Mouse (Mus musculus) ES-E14 (cell line): ENCODE measurements around the gene Itga2b. TPM values are rescaled to one million over a fixed set of nuclear protein-coding genes. Genes with fewer than 3 reads are reported as not detected.

Experiments used
- DNase-seq: peaks from one replicate; pipeline ENCODE4 v3.0.0-alpha.2; 2013; ENCODE audit warnings: low read depth, low spot score
- H3K27ac ChIP-seq: 2 replicates; pipeline ENCODE4 v1.5.1; 2012; ENCODE audit warnings: low read depth, mild to moderate bottlenecking, low read length, moderate library complexity, mixed read lengths; ENCODE audit not compliant: poor library complexity, insufficient read depth, severe bottlenecking
- H3K36me3 ChIP-seq: 2 replicates; pipeline ENCODE4 v1.6.1; 2012; ENCODE audit warnings: mild to moderate bottlenecking, low read length, moderate library complexity, mixed read lengths; ENCODE audit not compliant: control insufficient read depth, poor library complexity, insufficient read depth, severe bottlenecking
- H3K4me1 ChIP-seq, 2 experiments: fragments of 150-350 bp in 1 of 2; sonication (generic) in 1 of 2; 2 replicates each; pipeline ENCODE4 v1.6.1; 2012; ENCODE audit warnings: low read length in 2 of 2, mild to moderate bottlenecking in 1 of 2, mixed read lengths in 1 of 2; ENCODE audit not compliant: control insufficient read depth in 2 of 2, insufficient read depth in 2 of 2, poor library complexity in 1 of 2
- H3K4me3 ChIP-seq, 2 experiments: fragments of 150-350 bp in 1 of 2; sonication (generic) in 1 of 2; 2 replicates each; pipeline ENCODE4 v1.5.1; 2012; ENCODE audit warnings: low read length in 2 of 2, low read depth in 1 of 2, mild to moderate bottlenecking in 1 of 2, mixed read lengths in 1 of 2; ENCODE audit not compliant: insufficient read depth in 1 of 2, poor library complexity in 1 of 2, severe bottlenecking in 1 of 2
- H3K9ac ChIP-seq: 2 replicates; pipeline ENCODE4 v1.6.1; 2012; ENCODE audit warnings: low read depth, mild to moderate bottlenecking, low read length, mixed read lengths; ENCODE audit not compliant: poor library complexity, insufficient read depth, severe bottlenecking
- H3K9me3 ChIP-seq: fragments of 150-350 bp; sonication (generic); 2 replicates; pipeline ENCODE4 v1.6.1; 2012; ENCODE audit warnings: low read depth, mild to moderate bottlenecking, low read length; ENCODE audit not compliant: control insufficient read depth, insufficient read depth
- CHD2 ChIP-seq: IDR thresholded peaks from 2 replicates; pipeline ENCODE4 v1.6.1; 2014; ENCODE audit warnings: mild to moderate bottlenecking, low read depth, low read length, inconsistent platforms
- HCFC1 ChIP-seq: IDR thresholded peaks from 2 replicates; pipeline ENCODE4 v1.6.1; 2012; ENCODE audit warnings: low read length, inconsistent platforms, borderline replicate concordance; ENCODE audit not compliant: insufficient read depth
- MAFK ChIP-seq: IDR thresholded peaks from 2 replicates; pipeline ENCODE4 v1.6.1; 2014; ENCODE audit warnings: mild to moderate bottlenecking, low read depth, low read length, inconsistent platforms; ENCODE audit not compliant: insufficient read depth
- ZC3H11A ChIP-seq: IDR thresholded peaks from 2 replicates; pipeline ENCODE4 v1.6.1; 2012; ENCODE audit warnings: low read depth, mild to moderate bottlenecking, inconsistent platforms, low read length, borderline replicate concordance
- ZNF384 ChIP-seq: IDR thresholded peaks from 2 replicates; pipeline ENCODE4 v1.6.1; 2012; ENCODE audit warnings: low read depth, low read length, inconsistent platforms
- in situ Hi-C, 2 experiments: fragments of 600-800 bp; cut with MboI; formaldehyde crosslinking; loops; one replicate each; pipeline ENCODE4 v1.15.1; 2025; ENCODE audit warnings: low sequenced_read_pairs in 2 of 2, inconsistent platforms in 1 of 2; ENCODE audit not compliant: unreplicated experiment in 2 of 2
- total RNA-seq: library from RNA; depleted of rRNA; stranded (reverse); fragments of 300-350 nt; gene quantifications from 2 replicates; pipeline ENCODE4 v1.2.3, GENCODE M21; 2012

Itga2b gene
- total RNA-seq, 1 experiment = 6.6 TPM

DNA sequence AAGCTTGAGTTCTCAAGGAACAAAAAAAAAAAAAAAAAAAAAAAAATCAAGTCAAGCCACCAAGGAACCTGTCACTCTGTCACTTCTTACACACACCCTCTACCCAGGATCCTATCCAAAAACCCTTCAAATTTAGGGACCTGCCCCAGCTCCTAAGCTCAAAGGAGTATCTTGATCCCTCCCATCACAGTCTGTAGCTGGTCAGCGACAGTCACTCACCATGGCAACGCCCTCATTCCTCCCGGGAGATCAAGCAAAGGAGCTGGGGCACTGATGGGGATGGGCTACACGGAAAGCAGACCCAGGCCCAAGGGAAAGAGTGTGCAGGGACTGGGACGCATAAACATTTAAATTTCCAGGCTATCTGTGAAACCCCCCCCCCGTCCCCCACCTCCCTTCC lies 25.1 kb downstream of the Itga2b start:
- no peaks in the 10 kb centered on the region for H3K9me3 ChIP-seq
- no peak for DNase-seq
- TF ChIP-seq ZC3H11A = no peak
- no peak for TF ChIP-seq ZNF384
- no peak for TF ChIP-seq MAFK
- TF ChIP-seq CHD2 = no peak
- TF ChIP-seq HCFC1 = no peak
- H3K4me1 ChIP-seq = peaks cover 2 to 35% of the 10 kb centered on the region in 2 experiments; a peak in 2 of 4 replicates
- H3K27ac ChIP-seq = no peak overlapping the region
- no peaks in the 10 kb centered on the region for H3K36me3 ChIP-seq
- in situ Hi-C loops = no loop called here
- H3K4me3 ChIP-seq = no peak overlapping the region
- H3K9ac ChIP-seq = no peak overlapping the region

DNA sequence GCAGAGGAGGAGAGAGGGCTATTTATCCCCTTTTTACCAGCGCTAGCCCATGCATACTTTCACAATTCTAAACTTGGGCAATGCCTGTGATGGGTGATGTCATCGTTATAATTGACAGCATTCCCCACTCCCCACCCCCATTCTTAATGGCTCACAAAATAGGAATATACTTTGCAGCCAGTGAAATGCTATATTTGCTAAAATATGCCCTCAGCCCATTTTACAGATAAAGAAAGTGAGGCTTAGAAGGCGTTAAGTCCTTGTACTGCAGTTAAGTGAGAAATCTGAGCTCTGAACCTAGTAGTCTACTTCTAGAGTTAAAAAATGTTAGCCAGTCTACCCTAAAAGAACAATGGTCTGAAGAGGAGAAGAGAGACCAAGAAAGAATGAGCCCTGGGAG lies 25.6 kb downstream of the Itga2b start:
- Histone ChIP-seq H3K27ac (no peak overlapping the region), H3K36me3 (no peaks in the 10 kb centered on the region), H3K9ac (no peak overlapping the region), H3K4me1 (peaks cover under 1 to 37% of the 10 kb centered on the region in 2 experiments; a peak in 2 of 4 replicates), H3K9me3 (no peaks in the 10 kb centered on the region), H3K4me3 (no peak overlapping the region)
- no peak for DNase-seq
- TF ChIP-seq MAFK (no peak), ZNF384 (no peak), HCFC1 (no peak), CHD2 (no peak)
- in situ Hi-C loops = no loop called here

DNA sequence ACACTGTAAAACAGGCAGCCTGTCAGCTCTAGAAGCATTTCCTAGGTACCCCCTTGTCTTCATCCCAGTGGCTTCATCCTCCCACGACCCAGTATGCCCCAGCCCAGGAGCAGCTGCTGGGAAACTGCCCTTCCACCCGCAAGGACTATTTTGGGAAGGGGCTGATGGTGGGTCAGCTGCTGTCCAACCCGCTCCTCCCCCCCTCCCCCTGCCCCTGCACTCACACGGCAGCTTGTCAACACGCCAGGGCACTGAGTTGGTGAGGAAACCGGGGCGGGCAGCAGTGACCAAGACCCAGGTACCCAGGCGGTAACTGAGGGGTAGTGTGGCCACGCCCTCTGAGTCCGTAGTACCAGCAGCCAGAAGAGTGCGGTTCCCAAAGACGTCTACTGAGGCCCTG lies 26.2 kb downstream of the Itga2b start:
- TF ChIP-seq ZNF384 = no peak
- no peaks in the 10 kb centered on the region for H3K36me3 ChIP-seq
- peaks cover 0 to 37% of the 10 kb centered on the region in 2 experiments; a peak in 2 of 4 replicates for H3K4me1 ChIP-seq
- no peak overlapping the region for H3K9ac ChIP-seq
- H3K27ac ChIP-seq = no peak overlapping the region
- no peaks in the 10 kb centered on the region for H3K9me3 ChIP-seq
- DNase-seq = no peak
- in situ Hi-C loops = no loop called here
- no peak overlapping the region; a peak in 1 of 4 replicates for H3K4me3 ChIP-seq

DNA sequence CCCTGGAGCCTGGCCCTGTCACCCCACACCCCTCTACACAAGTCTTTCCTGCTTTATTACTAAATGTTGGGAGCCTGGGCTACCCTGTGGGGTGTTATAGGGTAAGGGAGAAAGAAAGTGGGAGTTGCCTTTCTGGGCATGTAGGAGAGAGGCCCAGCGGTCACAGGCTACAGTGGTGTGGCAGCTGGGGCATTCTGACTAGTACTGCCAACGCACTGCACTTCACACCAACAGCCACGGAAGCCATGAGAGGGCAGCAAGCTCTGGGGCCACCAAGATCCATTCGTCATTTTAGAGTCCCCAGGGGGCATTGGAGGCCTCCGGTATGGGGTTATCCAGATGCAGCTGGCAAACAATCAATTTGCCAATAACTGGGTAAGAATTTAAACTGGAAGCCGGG lies 27.8 kb downstream of the Itga2b start:
- H3K9ac ChIP-seq = no peak overlapping the region
- TF ChIP-seq HCFC1 (no peak), ZC3H11A (no peak), ZNF384 (no peak), CHD2 (no peak), MAFK (no peak)
- no peak overlapping the region for H3K27ac ChIP-seq
- in situ Hi-C loops = no loop called here
- H3K4me1 ChIP-seq = peaks cover 0 to 29% of the 10 kb centered on the region in 2 experiments; a peak in 2 of 4 replicates
- no peak for DNase-seq
- no peak overlapping the region for H3K4me3 ChIP-seq
- no peaks in the 10 kb centered on the region for H3K36me3 ChIP-seq
- H3K9me3 ChIP-seq = no peaks in the 10 kb centered on the region

DNA sequence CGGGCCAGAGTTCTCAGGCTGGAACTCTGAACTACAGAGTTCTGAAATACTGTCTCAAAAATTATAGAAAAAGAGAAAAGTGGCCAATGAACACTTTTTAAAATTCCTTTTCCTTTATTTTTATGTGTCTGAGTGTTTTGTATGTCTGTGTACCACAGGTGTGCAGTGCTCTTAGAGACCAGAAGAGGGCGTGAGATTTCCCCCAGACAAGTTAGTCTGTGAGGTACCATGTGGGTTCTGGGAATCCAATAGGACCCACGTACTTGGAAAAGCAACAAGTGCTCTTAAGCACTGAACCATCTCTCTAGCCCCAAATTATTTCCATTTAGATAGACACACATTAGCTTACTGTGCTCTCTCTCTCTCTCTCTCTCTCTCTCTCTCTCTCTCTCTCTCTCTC lies 28.5 kb downstream of the Itga2b start:
- H3K4me3 ChIP-seq = no peak overlapping the region
- H3K27ac ChIP-seq = no peak overlapping the region
- no peak overlapping the region for H3K9ac ChIP-seq
- TF ChIP-seq HCFC1 (no peak), ZNF384 (no peak), ZC3H11A (no peak; the same call in 1 of the 2 replicates), CHD2 (no peak), MAFK (no peak)
- H3K4me1 ChIP-seq = peaks cover 0 to 27% of the 10 kb centered on the region in 2 experiments; a peak in 2 of 4 replicates
- no peaks in the 10 kb centered on the region for H3K9me3 ChIP-seq
- DNase-seq = no peak
- in situ Hi-C loops = no loop called here
- peaks cover 2% of the 10 kb centered on the region; the same call in 1 of the 2 replicates for H3K36me3 ChIP-seq
